Mouse (Mus musculus): ENCODE results near the gene Lifr.

DNA sequence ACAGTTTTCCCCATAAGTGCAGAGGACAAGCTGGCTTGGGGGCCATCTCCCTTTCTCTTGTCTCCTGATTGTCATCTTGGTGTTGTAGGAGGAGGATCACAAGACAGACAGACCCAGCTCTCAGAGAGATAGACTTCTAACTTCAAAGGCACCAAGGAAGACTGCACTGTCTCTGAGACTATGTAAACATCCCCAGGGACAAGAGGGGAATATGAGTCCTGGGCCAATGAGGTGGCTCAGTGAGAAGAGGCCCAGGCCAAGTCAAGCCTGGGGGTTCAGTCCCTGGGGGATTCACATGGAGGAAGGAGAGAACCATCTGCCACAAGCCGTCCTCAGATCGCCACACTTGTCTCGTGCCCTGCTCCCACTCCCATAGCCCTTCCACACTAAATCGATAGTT lies 45.4 kb upstream of the Lifr start:
- TF ChIP-seq CTCF (IDR thresholded peaks at IDR 0.05; ENCODE audit: low read depth) (no peak), EP300 (IDR thresholded peaks at IDR 0.05; ENCODE audit: low read depth) (no peak)
